Mouse (Mus musculus) heart, adult 2 months (tissue): ENCODE data around the gene Higd1c.
"Not testable (repeated sequence)": the region's sequence is repeated elsewhere in the genome, so short reads cannot be mapped to it uniquely, and the experiment has no call there.

Experiments used
- CTCF ChIP-seq: fragments of 200-600 bp; IDR thresholded peaks from 2 replicates; pipeline ENCODE4 v1.8.1; 2022; ENCODE audit warnings: antibody characterized with exemption, mild to moderate bottlenecking, moderate library complexity
- EP300 ChIP-seq: fragments of 200-500 bp; IDR thresholded peaks from 2 replicates; pipeline ENCODE4 v1.6.1; 2011; ENCODE audit warnings: low read depth, low read length, control low read depth; ENCODE audit not compliant: insufficient read depth

- not testable (repeated sequence) for TF ChIP-seq EP300, CTCF
Measured at GRCm38 (mm10) chr15:100318014-100318671, 46.2 kb upstream of the Higd1c start.
